Mouse (Mus musculus) inflammation-experienced regulatory T-cells, adult 6 months (primary cell): ENCODE results near the gene Cyren. TPM values are rescaled to one million over a fixed set of nuclear protein-coding genes. Genes with fewer than 3 reads are reported as not detected.
A peak's percentile ranks its signal among the peaks of the same experiment; 100 is the strongest.

Experiments
- ATAC-seq: one replicate; pipeline ENCODE4 v1.8.0; 2017
- polyA plus RNA-seq, 3 experiments: library from polyadenylated mRNA; unstranded; fragments of 100-300 nt; shearing (Covaris generic); gene quantifications; one replicate each; pipeline ENCODE4 v1.2.1; 2017

Cyren gene
- polyA plus RNA-seq, 3 experiments from 2014 or later = 5.7 to 6.7 (median 6.5) TPM

GRCm38 (mm10) chr6:34866786-34867185, 11.1 kb downstream of the Cyren start:
- no peak for ATAC-seq

- no peak for ATAC-seq
Measured at GRCm38 (mm10) chr6:34865711-34866593, 11.9 kb downstream of the Cyren start.

DNA sequence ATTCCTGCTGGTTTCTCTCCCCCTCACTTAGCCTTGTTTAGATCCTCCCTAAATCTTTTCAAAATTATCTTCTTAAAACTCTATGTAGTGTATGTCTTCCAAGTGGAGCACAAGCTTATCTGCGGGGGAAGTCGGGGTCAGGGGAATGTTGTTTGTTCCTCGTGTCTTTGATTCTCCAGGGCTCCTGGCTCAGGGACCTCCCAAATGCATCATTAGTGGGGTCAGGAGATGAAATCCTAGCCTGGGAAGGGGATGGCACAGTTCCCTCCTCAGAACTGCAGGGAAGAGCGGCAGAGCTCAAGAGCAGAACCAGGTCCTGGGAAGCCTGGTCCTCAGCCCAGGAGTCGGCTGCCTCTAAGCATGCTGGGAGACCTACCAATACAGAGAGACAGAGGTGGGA, 12.6 kb downstream of the Cyren start:
- ATAC-seq = no peak

- ATAC-seq = no peak
Measured at GRCm38 (mm10) chr6:34863786-34864514, 13.9 kb downstream of the Cyren start.

GRCm38 (mm10) chr6:34862791-34863403, 15.0 kb downstream of the Cyren start, which contains the start of gene Tmem140:
TSS of gene Tmem140 (plus strand) at chr6:34863146.
- ATAC-seq = peak; percentile 91

DNA sequence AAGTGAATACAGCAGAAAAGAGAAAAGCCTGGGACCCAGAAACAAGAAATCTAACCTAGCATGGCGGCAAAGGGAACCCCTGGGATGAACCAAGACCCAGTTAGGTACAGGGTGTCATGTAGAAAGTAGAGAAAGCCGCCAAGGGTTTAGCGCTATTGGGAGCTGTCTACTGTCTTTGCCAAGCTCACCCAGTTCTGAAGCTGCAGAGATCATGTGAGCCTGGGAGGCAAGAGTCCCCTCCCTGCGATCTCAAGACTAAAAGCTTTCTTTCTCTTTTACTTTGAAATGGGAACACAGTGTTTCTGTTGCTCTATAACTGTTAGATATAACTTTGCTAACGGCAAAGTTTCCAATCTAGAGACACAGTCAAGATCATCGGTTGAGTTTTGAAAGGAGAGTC, 15.5 kb downstream of the Cyren start:
- peak; percentile 69 for ATAC-seq

DNA sequence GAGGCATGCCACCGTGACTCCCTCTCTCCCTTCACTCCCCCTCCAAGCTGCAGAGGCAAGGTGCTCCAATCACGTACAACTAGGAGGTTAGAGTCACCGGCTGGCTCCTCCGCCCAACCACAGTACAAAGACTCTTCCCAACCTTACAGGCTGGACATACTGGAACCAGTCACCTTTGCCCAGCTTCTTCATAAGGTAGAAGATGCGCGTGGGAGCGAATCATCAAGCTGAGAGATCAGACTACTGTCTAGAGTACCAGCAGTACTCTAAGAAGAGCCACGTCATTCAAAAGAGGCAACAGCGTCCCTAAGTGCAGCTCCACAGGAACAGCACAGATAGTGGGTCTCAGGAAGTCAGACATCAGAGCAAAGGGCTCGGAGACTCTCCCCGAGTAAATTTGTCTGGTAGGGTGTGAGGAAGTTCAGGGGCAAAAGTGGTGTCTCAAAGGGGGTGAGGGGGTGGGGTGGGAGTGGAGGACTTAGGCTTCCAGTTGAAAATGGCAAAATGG, 16.3 kb downstream of the Cyren start:
- ATAC-seq = no peak

GRCm38 (mm10) chr6:34832352-34832751, 45.5 kb downstream of the Cyren start:
- ATAC-seq = no peak

- ATAC-seq = no peak
Measured at GRCm38 (mm10) chr6:34824406-34824805, 53.5 kb downstream of the Cyren start.

Other genes with a start within 250 kb of the Cyren start
- gene Agbl3, start 97.6 kb downstream of the Cyren start, polyA plus RNA-seq = 1 to 10 TPM; 1.7 to 2.6 (median 2.3) TPM
- gene Tmem140, start 14.9 kb downstream of the Cyren start, polyA plus RNA-seq = 10 to 100 TPM; 16.8 to 30.9 (median 17.3) TPM
- gene Wdr91, start 32.8 kb upstream of the Cyren start, polyA plus RNA-seq = 10 to 100 TPM; 15.2 to 23.5 (median 19.1) TPM
- not detected for gene Stra8, start 42.1 kb upstream of the Cyren start, polyA plus RNA-seq
- under 1 TPM in 1 of 3 experiments, not detected in 2; 0.59 TPM for gene Slc23a4, start 110.3 kb upstream of the Cyren start, polyA plus RNA-seq